Mouse (Mus musculus) right cerebral cortex, postnatal 4 days (tissue): ENCODE data around the gene Snx9.

Experiments used
- DNase-seq: peaks from one replicate; pipeline ENCODE4 v3.0.0-alpha.2; 2022

The Snx9 gene

GRCm38 (mm10) chr17:5846101-5846500 lies 5.0 kb downstream of the Snx9 start:
- no peak for DNase-seq

- DNase-seq, result no peak
These were observed 7.7 kb downstream of the Snx9 start for GRCm38 (mm10) chr17:5848706-5849415.

GRCm38 (mm10) chr17:5849421-5849910 lies 8.3 kb downstream of the Snx9 start:
- peak; percentile 53 for DNase-seq

GRCm38 (mm10) chr17:5850031-5850430 lies 8.9 kb downstream of the Snx9 start:
- no peak for DNase-seq

- DNase-seq, result no peak
These were observed 9.3 kb downstream of the Snx9 start for GRCm38 (mm10) chr17:5850476-5850875.

- DNase-seq, result no peak
These were observed 12.8 kb downstream of the Snx9 start for GRCm38 (mm10) chr17:5853936-5854335.

GRCm38 (mm10) chr17:5855560-5855959 lies 14.4 kb downstream of the Snx9 start:
- DNase-seq, result no peak

GRCm38 (mm10) chr17:5856426-5856825 lies 15.3 kb downstream of the Snx9 start:
- no peak for DNase-seq

- no peak for DNase-seq
These were observed 16.1 kb downstream of the Snx9 start for GRCm38 (mm10) chr17:5857206-5857605.

GRCm38 (mm10) chr17:5858209-5858608 lies 17.1 kb downstream of the Snx9 start:
- DNase-seq, result no peak

- DNase-seq, result no peak
These were observed 21.2 kb downstream of the Snx9 start for GRCm38 (mm10) chr17:5862285-5862684.

GRCm38 (mm10) chr17:5862869-5863268 lies 21.7 kb downstream of the Snx9 start:
- no peak for DNase-seq

- no peak for DNase-seq
These were observed 22.6 kb downstream of the Snx9 start for GRCm38 (mm10) chr17:5863745-5864144.

GRCm38 (mm10) chr17:5867456-5867855 lies 26.3 kb downstream of the Snx9 start:
- DNase-seq, result no peak

GRCm38 (mm10) chr17:5868319-5869031 lies 27.3 kb downstream of the Snx9 start:
- DNase-seq, result no peak

- no peak for DNase-seq
These were observed 28.3 kb downstream of the Snx9 start for GRCm38 (mm10) chr17:5869461-5869860.

- no peak for DNase-seq
These were observed 28.9 kb downstream of the Snx9 start for GRCm38 (mm10) chr17:5870002-5870401.

- DNase-seq, result no peak
These were observed 29.6 kb downstream of the Snx9 start for GRCm38 (mm10) chr17:5870696-5871095.

GRCm38 (mm10) chr17:5872506-5872905 lies 31.4 kb downstream of the Snx9 start:
- DNase-seq, result peak; percentile 54

- no peak for DNase-seq
These were observed 33.4 kb downstream of the Snx9 start for GRCm38 (mm10) chr17:5874565-5874964.

GRCm38 (mm10) chr17:5877611-5878157 lies 36.6 kb downstream of the Snx9 start:
- DNase-seq, result no peak

GRCm38 (mm10) chr17:5878878-5879277 lies 37.7 kb downstream of the Snx9 start:
- DNase-seq, result no peak

- DNase-seq, result peak; percentile 61
These were observed 44.3 kb downstream of the Snx9 start for GRCm38 (mm10) chr17:5885474-5885873.
